In the genomic region with DNA sequence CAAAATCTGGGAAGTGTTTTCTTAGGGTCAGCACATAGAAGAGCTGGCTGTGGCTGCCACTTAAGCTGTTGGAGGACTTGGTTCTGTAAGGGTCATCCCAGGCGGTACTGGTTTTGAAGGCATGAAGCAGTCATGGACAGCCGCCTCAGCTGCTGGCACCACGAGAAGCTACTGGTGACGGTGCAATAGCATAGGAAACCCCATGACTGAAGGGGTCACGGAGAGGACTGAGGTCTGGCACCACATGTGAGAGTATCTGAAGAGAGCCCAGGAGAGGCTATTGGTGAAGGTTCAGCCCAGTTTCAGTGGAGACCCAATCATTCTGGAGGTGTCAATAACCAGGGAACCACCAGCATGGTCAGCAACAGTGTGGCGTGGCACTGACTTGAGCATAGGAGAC, we compare ENCODE assay signal across 25 mouse cellular contexts.
DNase-seq lines count a peak whose midpoint lies in the region; ATAC-seq and TF ChIP-seq lines count a peak whose summit lies in the region.
"Had no signal": no experiment of that assay in that cellular context is flagged by ENCODE, and none has a peak within 500 bp of the region (broad histone marks: within the 10 kb centered on the region; RNA-seq: fewer than 3 reads in every experiment).

No protein-coding gene starts in this region.

- H3K27ac ChIP-seq in heart, embryonic 13.5 days (replicated peaks), result peak overlapping the region; percentile 37; the same call in 1 of the 2 replicates
- H3K27ac ChIP-seq in heart, postnatal 0 days (ENCODE audit: low read depth), result 0 out of 2 replicates have a peak overlapping the region, but pooled peaks have one; percentile 30
- H3K27ac ChIP-seq in midbrain, embryonic 13.5 days, result no peak overlapping the region
- no peak overlapping the region for H3K27ac ChIP-seq in midbrain, embryonic 10.5 days (replicated peaks)
- H3K27ac ChIP-seq: embryonic facial prominence, embryonic 10.5 days; embryonic facial prominence, embryonic 12.5 days; forebrain, embryonic 13.5 days had no signal

- peak; percentile 90 for DNase-seq in heart, adult 11 months
- no peak for DNase-seq in heart, adult 18-20 months
- no peak for DNase-seq in heart, postnatal 36 days
- no peak for DNase-seq in heart, postnatal 0 days (ENCODE audit: low spot score)
- no peak for DNase-seq in heart, postnatal 4 days
- DNase-seq in midbrain, embryonic 10.5 days (ENCODE audit: low spot score), result no peak
- DNase-seq: adrenal gland, adult 8-10 months; adrenal gland, postnatal 14 days; adrenal gland, postnatal 36 days; B cell, adult 2 months; cerebellum, adult 11-12 months; cerebellum, adult 2 months; cerebellum, adult 9-10 months; cerebellum, postnatal 10 days; cerebellum, postnatal 25 days had no signal

- H3K4me1 ChIP-seq in heart, embryonic 13.5 days, result peaks cover 33% of the 10 kb centered on the region
- H3K4me1 ChIP-seq in heart, postnatal 0 days (ENCODE audit: control insufficient read depth, insufficient read depth), result no peaks in the 10 kb centered on the region
- no peaks in the 10 kb centered on the region for H3K4me1 ChIP-seq in midbrain, embryonic 13.5 days (replicated peaks)
- H3K4me1 ChIP-seq in midbrain, embryonic 10.5 days, result no peaks in the 10 kb centered on the region
- H3K4me1 ChIP-seq: embryonic facial prominence, embryonic 10.5 days; embryonic facial prominence, embryonic 12.5 days; forebrain, embryonic 13.5 days had no signal

- no peaks in the 10 kb centered on the region for H3K9me3 ChIP-seq in heart, embryonic 13.5 days
- no peaks in the 10 kb centered on the region for H3K9me3 ChIP-seq in heart, postnatal 0 days (replicated peaks; ENCODE audit: control insufficient read depth, low read length)
- no peaks in the 10 kb centered on the region for H3K9me3 ChIP-seq in midbrain, embryonic 13.5 days
- no peaks in the 10 kb centered on the region for H3K9me3 ChIP-seq in midbrain, embryonic 10.5 days (replicated peaks)
- H3K9me3 ChIP-seq: embryonic facial prominence, embryonic 10.5 days; embryonic facial prominence, embryonic 12.5 days; forebrain, embryonic 13.5 days; G1E had no signal

- H3K27me3 ChIP-seq in heart, embryonic 13.5 days (replicated peaks), result no peaks in the 10 kb centered on the region
- no peaks in the 10 kb centered on the region for H3K27me3 ChIP-seq in heart, postnatal 0 days (ENCODE audit: control insufficient read depth, insufficient read depth, low read length)
- no peaks in the 10 kb centered on the region for H3K27me3 ChIP-seq in midbrain, embryonic 13.5 days
- H3K27me3 ChIP-seq in midbrain, embryonic 10.5 days (ENCODE audit: low read depth, poor library complexity, severe bottlenecking), result no peaks in the 10 kb centered on the region
- H3K27me3 ChIP-seq: CH12.LX; embryonic facial prominence, embryonic 12.5 days; forebrain, embryonic 13.5 days; Patski had no signal

- no peak for ATAC-seq in heart, embryonic 13.5 days (ENCODE audit: extremely low read depth, insufficient number of reproducible peaks, low FRiP score, low TSS enrichment)
- no peak for ATAC-seq in heart, postnatal 0 days (ENCODE audit: insufficient read depth, low read depth)
- ATAC-seq in midbrain, embryonic 13.5 days, result peak; percentile 11; the same call in 1 of the 2 replicates
- ATAC-seq: activated CD4-positive, CD25-positive, alpha-beta regulatory T cell, adult 4 months; CD4-positive, CD25-positive, alpha-beta regulatory T cell, adult 4 months; forebrain, embryonic 13.5 days; Patski had no signal

- peaks cover 100% of the 10 kb centered on the region for H3K36me3 ChIP-seq in heart, embryonic 13.5 days
- H3K36me3 ChIP-seq in heart, postnatal 0 days (replicated peaks; ENCODE audit: control insufficient read depth, insufficient read depth, low read length), result peaks cover 98% of the 10 kb centered on the region
- H3K36me3 ChIP-seq in midbrain, embryonic 13.5 days, result peaks cover 88% of the 10 kb centered on the region
- H3K36me3 ChIP-seq in midbrain, embryonic 10.5 days, result peaks cover 89% of the 10 kb centered on the region

- WGBS in heart, embryonic 13.5 days, result 83% methylated on average over 6 of the region's 6 CpGs
- WGBS in heart, postnatal 0 days, result 80% methylated on average over 6 of the region's 6 CpGs
- 96% methylated on average over 6 of the region's 6 CpGs for WGBS in midbrain, embryonic 13.5 days
- 92% methylated on average over 6 of the region's 6 CpGs for WGBS in midbrain, embryonic 10.5 days

- no peak overlapping the region for H3K4me3 ChIP-seq in heart, embryonic 13.5 days
- H3K4me3 ChIP-seq in heart, postnatal 0 days (ENCODE audit: low read depth, low read length), result no peak overlapping the region
- no peak overlapping the region for H3K4me3 ChIP-seq in midbrain, embryonic 13.5 days (replicated peaks)
- H3K4me3 ChIP-seq in midbrain, embryonic 10.5 days, result no peak overlapping the region
- H3K4me3 ChIP-seq: embryonic facial prominence, embryonic 10.5 days; embryonic facial prominence, embryonic 12.5 days; forebrain, embryonic 13.5 days had no signal

- TF ChIP-seq EP300 in heart, postnatal 0 days (IDR thresholded peaks at IDR 0.05; ENCODE audit: low read depth), result no peak

- no peak overlapping the region for H3K4me2 ChIP-seq in heart, embryonic 13.5 days
- no peak overlapping the region for H3K4me2 ChIP-seq in heart, postnatal 0 days (ENCODE audit: low read depth, low read length)
- no peak overlapping the region for H3K4me2 ChIP-seq in midbrain, embryonic 13.5 days (replicated peaks)
- H3K4me2 ChIP-seq: embryonic facial prominence, embryonic 12.5 days; forebrain, embryonic 13.5 days had no signal

- TF ChIP-seq CTCF in heart, postnatal 0 days (IDR thresholded peaks at IDR 0.05; ENCODE audit: low read depth), result no peak

- no peak overlapping the region for H3K9ac ChIP-seq in heart, embryonic 13.5 days
- no peak overlapping the region for H3K9ac ChIP-seq in heart, postnatal 0 days (replicated peaks; ENCODE audit: low read depth, low read length)
- H3K9ac ChIP-seq in midbrain, embryonic 13.5 days (replicated peaks), result no peak overlapping the region
- H3K9ac ChIP-seq: embryonic facial prominence, embryonic 12.5 days; forebrain, embryonic 13.5 days had no signal

- intact Hi-C loops in heart, postnatal 36 days (cut with DNase I), result no loop called here

Comparison
In these comparisons a context has a peak if more than half of its experiments do, and no peak if none do; other contexts are left out.
1. H3K27ac ChIP-seq: peak in heart, embryonic 13.5 days (single experiment) and heart, postnatal 0 days (single experiment); none in midbrain, embryonic 13.5 days (single experiment) and midbrain, embryonic 10.5 days (single experiment).